Mouse (Mus musculus) MEL (cell line): ENCODE results near the gene Fezf2. TPM values are rescaled to one million over a fixed set of nuclear protein-coding genes. Genes with fewer than 3 reads are reported as not detected.

Experiments
- DNase-seq: peaks from one replicate; pipeline ENCODE4 v3.0.0; 2011; ENCODE audit warnings: low read depth, low spot score
- H3K27ac ChIP-seq: 2 replicates; pipeline ENCODE4 v1.5.1; 2012; ENCODE audit warnings: low read depth, mild to moderate bottlenecking, control low read depth, low read length, moderate library complexity; ENCODE audit not compliant: control insufficient read depth
- H3K27me3 ChIP-seq, 2 experiments: fragments of 150-350 bp in 1 of 2; sonication (generic) in 1 of 2; 2 replicates each; pipeline ENCODE4 v1.6.1; 2012; ENCODE audit warnings: low read length in 2 of 2, mild to moderate bottlenecking in 2 of 2, improper control_type of control experiment in 1 of 2, moderate library complexity in 1 of 2; ENCODE audit not compliant: insufficient read depth in 2 of 2, control insufficient read depth in 1 of 2
- H3K36me3 ChIP-seq, 2 experiments: 2 replicates each; pipeline ENCODE4 v1.6.1; 2012 to 2014; ENCODE audit warnings: low read length in 2 of 2, improper control_type of control experiment in 1 of 2, inconsistent platforms in 1 of 2, mild to moderate bottlenecking in 1 of 2; ENCODE audit not compliant: insufficient read depth in 2 of 2, control insufficient read depth in 1 of 2
- H3K4me1 ChIP-seq, 2 experiments: fragments of 150-350 bp in 1 of 2; sonication (generic) in 1 of 2; 2 replicates each; pipeline ENCODE4 v1.6.1; 2012; ENCODE audit warnings: low read length in 2 of 2, improper control_type of control experiment in 1 of 2, mild to moderate bottlenecking in 1 of 2; ENCODE audit not compliant: insufficient read depth in 2 of 2, control insufficient read depth in 1 of 2
- H3K4me3 ChIP-seq, 2 experiments: fragments of 150-350 bp in 1 of 2; sonication (generic) in 1 of 2; 2 replicates each; pipeline ENCODE4 v1.5.1; 2012; ENCODE audit warnings: low read depth in 2 of 2, low read length in 2 of 2, mild to moderate bottlenecking in 2 of 2, moderate library complexity in 2 of 2, control low read depth in 1 of 2, improper control_type of control experiment in 1 of 2; ENCODE audit not compliant: control insufficient read depth in 1 of 2, insufficient read depth in 1 of 2
- H3K79me2 ChIP-seq: 2 replicates; pipeline ENCODE4 v1.6.1; 2012; ENCODE audit warnings: mild to moderate bottlenecking, low read length, moderate library complexity; ENCODE audit not compliant: control insufficient read depth, poor library complexity, insufficient read depth
- H3K9ac ChIP-seq: 2 replicates; pipeline ENCODE4 v1.6.1; 2012; ENCODE audit warnings: low read depth, mild to moderate bottlenecking, control low read depth, low read length, moderate library complexity; ENCODE audit not compliant: control insufficient read depth, poor library complexity, severe bottlenecking
- H3K9me3 ChIP-seq: fragments of 150-350 bp; sonication (generic); replicated peaks from 2 replicates; pipeline ENCODE4 v1.6.1; 2012; ENCODE audit warnings: mild to moderate bottlenecking, low read length, improper control_type of control experiment, moderate library complexity; ENCODE audit not compliant: insufficient read depth
- CHD1 ChIP-seq: IDR thresholded peaks from 2 replicates; pipeline ENCODE4 v1.6.1; 2012; ENCODE audit warnings: low read depth, mild to moderate bottlenecking, inconsistent platforms, low read length, improper control_type of control experiment
- ELF1 ChIP-seq: IDR thresholded peaks from 2 replicates; pipeline ENCODE4 v1.6.1; 2014; ENCODE audit warnings: low read depth, mild to moderate bottlenecking, inconsistent platforms, low read length, improper control_type of control experiment, moderate library complexity
- EP300 ChIP-seq, 2 experiments: IDR thresholded peaks; 2 replicates each; pipeline ENCODE4 v1.6.1; 2011; ENCODE audit warnings: improper control_type of control experiment in 2 of 2, low read length in 2 of 2, low read depth in 1 of 2, mild to moderate bottlenecking in 1 of 2
- ETS1 ChIP-seq: IDR thresholded peaks from 2 replicates; pipeline ENCODE4 v1.6.1; 2012; ENCODE audit warnings: low read depth, mild to moderate bottlenecking, inconsistent platforms, low read length, improper control_type of control experiment, moderate library complexity
- GATA1 ChIP-seq: IDR thresholded peaks from 2 replicates; pipeline ENCODE4 v1.6.1; 2011; ENCODE audit warnings: low read depth, low read length, improper control_type of control experiment
- HCFC1 ChIP-seq: IDR thresholded peaks from 2 replicates; pipeline ENCODE4 v1.6.1; 2012; ENCODE audit warnings: low read depth, mild to moderate bottlenecking, inconsistent platforms, low read length, improper control_type of control experiment, moderate library complexity
- JUND ChIP-seq: IDR thresholded peaks from 2 replicates; pipeline ENCODE4 v1.6.1; 2011; ENCODE audit warnings: low read depth, mild to moderate bottlenecking, improper control_type of control experiment, low read length
- KAT2A ChIP-seq: conservative IDR thresholded peaks from 2 replicates; pipeline ENCODE4 v1.6.1; 2012; ENCODE audit warnings: low read depth, low read length, improper control_type of control experiment, inconsistent platforms
- MAZ ChIP-seq: IDR thresholded peaks from 2 replicates; pipeline ENCODE4 v1.6.1; 2012; ENCODE audit warnings: low read depth, mild to moderate bottlenecking, inconsistent platforms, low read length, improper control_type of control experiment
- MEF2A ChIP-seq: IDR thresholded peaks from 2 replicates; pipeline ENCODE4 v1.6.1; 2014; ENCODE audit warnings: low read depth, mild to moderate bottlenecking, inconsistent platforms, low read length, improper control_type of control experiment; ENCODE audit not compliant: poor library complexity, insufficient replicate concordance, severe bottlenecking; ENCODE audit errors: extremely low read depth
- MYB ChIP-seq: IDR thresholded peaks from 2 replicates; pipeline ENCODE4 v1.6.1; 2011; ENCODE audit warnings: mild to moderate bottlenecking, low read depth, low read length, improper control_type of control experiment
- MYC ChIP-seq: IDR thresholded peaks from 2 replicates; pipeline ENCODE4 v1.6.1; 2011; ENCODE audit warnings: low read depth, mild to moderate bottlenecking, low read length, improper control_type of control experiment, moderate library complexity
- POLR2A ChIP-seq, 2 experiments: IDR thresholded peaks; 2 replicates each; pipeline ENCODE4 v1.6.1; 2011 to 2012; ENCODE audit warnings: low read length in 2 of 2, mild to moderate bottlenecking in 2 of 2, control low read depth in 1 of 2, improper control_type of control experiment in 1 of 2, low read depth in 1 of 2, moderate library complexity in 1 of 2; ENCODE audit not compliant: control insufficient read depth in 1 of 2, insufficient read depth in 1 of 2, poor library complexity in 1 of 2
- POLR2AphosphoS2 ChIP-seq: IDR thresholded peaks from 2 replicates; pipeline ENCODE4 v1.6.1; 2011; ENCODE audit warnings: low read length, improper control_type of control experiment
- POLR2AphosphoS5 ChIP-seq: IDR thresholded peaks from 2 replicates; pipeline ENCODE4 v1.6.1; 2012; ENCODE audit warnings: low read depth, borderline replicate concordance, mild to moderate bottlenecking, inconsistent platforms, low read length, moderate library complexity, mixed read lengths
- RAD21 ChIP-seq: IDR thresholded peaks from 2 replicates; pipeline ENCODE4 v1.6.1; 2011; ENCODE audit warnings: mild to moderate bottlenecking, low read depth, low read length, improper control_type of control experiment
- RCOR1 ChIP-seq: IDR thresholded peaks from 2 replicates; pipeline ENCODE4 v1.6.1; 2012; ENCODE audit warnings: low read depth, mild to moderate bottlenecking, inconsistent platforms, low read length, improper control_type of control experiment
- TBP ChIP-seq: IDR thresholded peaks from 2 replicates; pipeline ENCODE4 v1.8.0; 2011; ENCODE audit warnings: low read depth, low read length, improper control_type of control experiment
- TCF12 ChIP-seq: IDR thresholded peaks from 2 replicates; pipeline ENCODE4 v1.6.1; 2014; ENCODE audit warnings: low read depth, mild to moderate bottlenecking, inconsistent platforms, low read length, improper control_type of control experiment, moderate library complexity
- UBTF ChIP-seq: IDR thresholded peaks from 2 replicates; pipeline ENCODE4 v1.6.1; 2012; ENCODE audit warnings: low read depth, mild to moderate bottlenecking, inconsistent platforms, low read length, improper control_type of control experiment, moderate library complexity, borderline replicate concordance; ENCODE audit not compliant: insufficient read depth
- ZC3H11A ChIP-seq: IDR thresholded peaks from 2 replicates; pipeline ENCODE4 v1.6.1; 2012; ENCODE audit warnings: low read depth, mild to moderate bottlenecking, inconsistent platforms, low read length, improper control_type of control experiment
- ZKSCAN1 ChIP-seq: IDR thresholded peaks from 2 replicates; pipeline ENCODE4 v1.6.1; 2012; ENCODE audit warnings: low read depth, mild to moderate bottlenecking, inconsistent platforms, low read length, improper control_type of control experiment, moderate library complexity
- polyA plus RNA-seq, 2 experiments: library from polyadenylated mRNA; stranded (reverse) in 1 of 2; unstranded in 1 of 2; fragments of >175 nt in 1 of 2; fragments of >200 nt in 1 of 2; gene quantifications; 2 replicates each; pipeline versions ENCODE4 v1.2.1 to v1.2.4; 2012; ENCODE audit warnings: low replicate concordance in 2 of 2, low read depth in 1 of 2; ENCODE audit not compliant: insufficient read length in 2 of 2, insufficient read depth in 1 of 2, missing spikeins in 1 of 2
- total RNA-seq: library from RNA; depleted of rRNA; stranded (reverse); fragments of 300-350 nt; gene quantifications from 2 replicates; pipeline ENCODE4 v1.2.3, GENCODE M21; 2012

Fezf2 gene
- total and polyA plus RNA-seq, 3 experiments: not detected

DNA sequence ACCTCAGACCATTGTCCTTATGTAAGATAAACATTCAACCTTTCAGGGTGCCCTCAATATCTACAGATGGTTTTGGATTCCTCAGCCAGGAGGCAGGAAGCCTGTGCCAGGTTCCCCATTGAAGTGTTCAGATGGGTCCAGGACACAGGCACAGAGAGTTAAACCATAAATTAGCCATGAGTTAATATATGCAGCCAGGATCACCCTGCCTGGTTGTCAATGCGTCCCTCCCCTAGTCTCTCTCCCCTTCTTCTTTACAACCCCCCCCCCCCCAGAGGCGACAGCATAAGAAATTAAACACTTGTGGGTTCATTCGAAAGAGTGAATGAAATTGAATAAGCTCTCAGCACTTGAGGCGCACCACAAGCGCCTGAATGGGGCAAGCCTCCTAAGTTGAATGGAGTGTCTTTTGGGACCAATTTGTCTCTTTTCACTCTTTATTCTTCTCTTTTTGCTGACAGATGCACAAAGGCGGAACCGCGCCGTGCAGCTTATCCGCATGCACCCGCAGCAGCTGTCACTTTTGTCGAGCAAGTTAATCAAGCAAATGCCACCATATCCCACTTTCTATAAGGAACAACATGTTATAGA is 45.4 kb upstream of the Fezf2 start:
- H3K36me3 ChIP-seq: no peaks in the 10 kb centered on the region
- H3K79me2 ChIP-seq: no peaks in the 10 kb centered on the region
- H3K9me3 ChIP-seq: no peaks in the 10 kb centered on the region
- no peaks in the 10 kb centered on the region for H3K4me1 ChIP-seq
- H3K27ac ChIP-seq: no peak overlapping the region
- no peak for DNase-seq
- H3K4me3 ChIP-seq: no peak overlapping the region
- no peaks in the 10 kb centered on the region for H3K27me3 ChIP-seq
- no peak overlapping the region for H3K9ac ChIP-seq
- TF ChIP-seq ZKSCAN1 (no peak), HCFC1 (no peak), EP300 (IDR thresholded peaks at IDR 0.05; ENCODE audit: low read depth in 1 of 2, low read length in 2 of 2) (no peak), KAT2A (no peak), GATA1 (no peak), TBP (no peak), UBTF (no peak), RAD21 (no peak), POLR2AphosphoS2 (no peak), ELF1 (no peak), MYB (no peak), TCF12 (no peak), ETS1 (no peak), RCOR1 (no peak), POLR2A (IDR thresholded peaks at IDR 0.05; ENCODE audit: control insufficient read depth in 1 of 2, insufficient read depth in 1 of 2, low read depth in 1 of 2, low read length in 2 of 2, poor library complexity in 1 of 2) (no peak), POLR2AphosphoS5 (no peak), JUND (no peak), ZC3H11A (no peak), MAZ (no peak)

DNA sequence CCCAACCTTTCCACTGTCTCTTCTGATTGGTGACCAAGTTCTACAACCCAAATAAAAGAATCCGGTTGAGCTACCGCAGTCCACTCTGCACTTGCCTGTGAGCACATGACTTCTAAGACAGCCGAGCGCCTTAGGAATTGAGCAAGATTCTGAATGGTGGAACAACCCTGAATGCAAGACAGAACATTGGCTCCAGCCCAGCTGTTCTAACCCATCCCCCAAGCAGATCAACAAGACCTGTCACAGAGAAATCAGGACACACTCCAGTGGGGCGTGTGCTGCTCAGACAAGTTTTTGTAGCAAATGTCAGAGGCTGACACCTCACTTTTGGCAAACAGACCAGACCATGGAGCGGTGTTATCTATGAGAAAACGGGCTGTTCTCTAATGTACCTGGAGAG is 43.2 kb upstream of the Fezf2 start:
- no peaks in the 10 kb centered on the region for H3K4me1 ChIP-seq
- no peak overlapping the region for H3K9ac ChIP-seq
- no peak overlapping the region for H3K27ac ChIP-seq
- H3K9me3 ChIP-seq: no peaks in the 10 kb centered on the region
- TF ChIP-seq MAZ: no peak
- no peak for TF ChIP-seq POLR2AphosphoS5
- no peak for TF ChIP-seq MEF2A
- no peak for TF ChIP-seq GATA1
- no peak for TF ChIP-seq CHD1
- TF ChIP-seq MYC: no peak
- no peak for TF ChIP-seq HCFC1
- no peaks in the 10 kb centered on the region for H3K27me3 ChIP-seq
- H3K36me3 ChIP-seq: no peaks in the 10 kb centered on the region
- H3K79me2 ChIP-seq: no peaks in the 10 kb centered on the region
- no peak overlapping the region for H3K4me3 ChIP-seq
- no peak for DNase-seq
